Mouse (Mus musculus): Measurements from ENCODE around the gene Slc25a33. TPM values are rescaled to one million over a fixed set of nuclear protein-coding genes. Genes with fewer than 3 reads are reported as not detected.
A peak's percentile ranks its signal among the peaks of the same experiment; 100 is the strongest.
"Not testable (repeated sequence)": the region's sequence is repeated elsewhere in the genome, so short reads cannot be mapped to it uniquely, and the experiment has no call there.

Slc25a33 gene
- 7.3 and 7.5 TPM in 2 replicates for polyA plus RNA-seq (2016; fragmentation: Nextera tagmentation; extraction: Ambion mirVana)

DNA sequence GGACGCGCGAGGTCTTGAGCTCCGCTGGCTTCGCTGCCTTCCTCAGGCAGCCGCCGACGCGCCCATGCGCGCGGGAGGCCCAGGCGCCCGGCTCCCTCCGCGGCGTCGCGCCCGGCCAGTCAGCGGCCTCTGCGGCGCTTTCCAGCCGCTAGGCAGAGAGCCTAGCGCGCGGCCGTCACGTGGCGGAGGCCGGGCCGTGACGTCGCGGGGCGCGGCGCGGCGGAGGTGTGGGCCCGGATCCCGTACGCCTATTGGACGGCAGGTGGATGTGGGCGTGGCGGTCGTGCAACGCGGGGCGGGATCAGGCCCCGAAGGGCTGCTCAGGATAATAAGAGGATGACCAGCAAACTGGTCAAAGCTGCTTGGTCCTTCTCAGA is at the start of gene Slc25a33:
TSS of gene Slc25a33 (minus strand) at position 184 of the 377 bp plus-strand sequence.
- Histone ChIP-seq H3K27me3 (replicated peaks) (peaks cover 7% of the 10 kb centered on the region; the same call in 1 of the 2 replicates), H3K9me3 (replicated peaks) (no peaks in the 10 kb centered on the region), H3K27ac (ENCODE audit: poor library complexity, severe bottlenecking) (peak within 1 kb of the TSS; percentile 45), H3K4me1 (replicated peaks) (peaks cover 11% of the 10 kb centered on the region; the same call in 1 of the 2 replicates), H3K4me3 (peak within 1 kb of the TSS; percentile 69), H3K36me3 (no peaks in the 10 kb centered on the region), H3K4me2 (peak within 1 kb of the TSS; percentile 95), H3K9ac (peak within 1 kb of the TSS; percentile 81)
- peak; percentile 99 for ATAC-seq (ENCODE audit: insufficient number of reproducible peaks, low FRiP score)
- WGBS, result under 1% methylated on average over 51 of the region's 51 CpGs

DNA sequence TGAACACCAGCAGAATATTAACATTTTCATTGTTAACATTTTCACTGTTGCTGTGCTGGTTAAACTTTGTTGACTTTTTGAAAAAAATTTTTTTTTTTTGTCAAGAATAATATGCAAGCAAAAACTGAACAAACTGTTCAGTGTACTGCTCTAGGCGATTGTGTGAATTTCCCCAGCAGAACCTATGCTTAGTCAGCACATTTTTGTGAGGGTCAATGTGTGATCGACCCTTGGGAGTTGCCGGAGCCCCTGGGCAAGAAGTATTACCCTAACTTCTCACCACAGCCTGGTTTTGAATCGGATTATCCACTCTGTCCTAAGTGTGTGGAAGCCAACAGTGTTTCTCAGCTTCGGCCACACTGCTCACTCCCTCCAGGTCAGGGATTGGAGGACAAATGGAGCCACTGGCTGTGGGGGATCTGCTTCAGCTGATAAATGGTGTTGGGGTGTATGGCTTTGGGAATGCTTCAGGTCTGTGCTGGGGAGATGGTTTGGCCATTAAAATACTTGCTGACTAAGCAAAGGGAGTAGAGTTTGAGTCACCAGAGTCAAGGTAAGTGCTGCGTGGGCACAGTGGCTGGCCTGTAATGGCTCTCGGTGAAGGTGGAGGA is 48.6 kb upstream of the Slc25a33 start:
- H3K36me3 ChIP-seq, result no peaks in the 10 kb centered on the region
- H3K4me1 ChIP-seq (replicated peaks), result peaks cover 18% of the 10 kb centered on the region
- 68% methylated on average over 7 of the region's 7 CpGs for WGBS
- H3K9me3 ChIP-seq (replicated peaks), result no peaks in the 10 kb centered on the region
- no peak for ATAC-seq (ENCODE audit: insufficient number of reproducible peaks, low FRiP score)
- no peak overlapping the region for H3K4me3 ChIP-seq
- H3K27me3 ChIP-seq (replicated peaks), result no peaks in the 10 kb centered on the region
- H3K27ac ChIP-seq (ENCODE audit: poor library complexity, severe bottlenecking), result no peak overlapping the region
- no peak overlapping the region for H3K4me2 ChIP-seq
- H3K9ac ChIP-seq, result no peak overlapping the region

DNA sequence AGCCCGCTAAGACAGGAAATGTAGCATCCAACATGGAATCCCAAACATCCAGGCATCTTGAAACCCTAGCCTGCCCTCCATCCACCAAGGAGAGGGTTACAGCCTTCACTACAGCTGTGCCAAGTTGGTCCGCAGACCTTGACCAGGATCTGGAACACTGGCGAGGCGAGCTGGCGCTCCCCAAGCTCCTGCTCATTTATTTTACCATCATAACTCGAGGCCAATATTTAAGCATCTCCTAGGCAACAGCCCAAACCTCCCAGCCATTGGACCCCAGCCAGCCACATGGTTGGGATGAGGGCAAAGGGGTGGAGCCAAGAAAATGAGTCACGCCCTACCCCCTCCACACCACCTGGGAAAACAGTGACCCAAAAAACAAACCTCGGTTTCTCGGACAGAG is 48.0 kb upstream of the Slc25a33 start:
- Histone ChIP-seq H3K4me3 (no peak overlapping the region), H3K36me3 (no peaks in the 10 kb centered on the region), H3K27ac (ENCODE audit: poor library complexity, severe bottlenecking) (no peak overlapping the region), H3K4me2 (no peak overlapping the region), H3K9me3 (replicated peaks) (no peaks in the 10 kb centered on the region), H3K4me1 (replicated peaks) (peaks cover 18% of the 10 kb centered on the region), H3K27me3 (replicated peaks) (no peaks in the 10 kb centered on the region), H3K9ac (no peak overlapping the region)
- WGBS, result 60% methylated on average over 9 of the region's 9 CpGs
- ATAC-seq (ENCODE audit: insufficient number of reproducible peaks, low FRiP score), result no peak

DNA sequence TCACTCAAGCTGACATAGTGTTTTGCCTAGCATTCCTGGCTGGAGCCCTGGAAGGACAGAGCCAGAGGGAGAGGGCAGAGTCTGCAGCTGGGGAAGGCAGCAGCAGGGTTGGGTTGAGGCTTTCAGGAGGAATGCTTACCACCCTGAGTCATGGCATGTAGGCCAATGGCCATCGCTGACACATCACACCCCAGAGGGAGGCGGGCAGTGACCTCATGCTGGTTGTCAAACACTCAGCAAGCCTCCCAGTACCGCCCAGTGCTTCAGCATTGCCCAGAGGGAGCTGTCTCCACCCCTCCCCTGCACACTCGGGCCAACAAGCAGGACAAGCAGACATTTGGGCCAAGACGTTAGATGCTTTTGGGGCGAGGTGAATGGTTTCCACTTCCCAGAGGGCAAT is 46.5 kb upstream of the Slc25a33 start:
- WGBS, result 17% methylated on average over 6 of the region's 6 CpGs
- Histone ChIP-seq H3K9me3 (replicated peaks) (no peaks in the 10 kb centered on the region), H3K4me3 (no peak overlapping the region), H3K27me3 (replicated peaks) (no peaks in the 10 kb centered on the region), H3K4me1 (replicated peaks) (peaks cover 18% of the 10 kb centered on the region), H3K9ac (no peak overlapping the region), H3K4me2 (no peak overlapping the region), H3K27ac (ENCODE audit: poor library complexity, severe bottlenecking) (no peak overlapping the region), H3K36me3 (no peaks in the 10 kb centered on the region)
- ATAC-seq (ENCODE audit: insufficient number of reproducible peaks, low FRiP score), result 0 out of 2 replicates have a peak, but pooled peaks have one; percentile 49

DNA sequence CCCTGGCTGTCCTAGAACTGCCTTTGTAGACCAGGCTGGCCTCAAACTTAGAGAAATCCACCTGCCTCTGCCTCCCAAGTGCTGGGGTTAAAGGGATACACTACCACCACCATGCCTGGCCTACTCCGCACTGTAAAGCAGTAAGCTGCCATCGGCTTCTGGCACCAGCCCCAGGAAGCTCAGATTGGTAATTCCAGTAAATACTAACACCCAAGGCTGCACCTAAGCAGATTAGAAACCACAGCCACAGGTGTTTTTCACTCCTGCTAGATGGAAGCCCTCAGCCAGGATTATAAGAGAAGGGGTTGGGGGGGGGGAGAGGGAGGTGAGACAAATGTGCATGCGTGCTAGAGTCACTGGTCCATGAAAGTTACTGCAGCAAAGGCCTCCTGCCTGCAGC is 45.1 kb upstream of the Slc25a33 start:
- H3K4me3 ChIP-seq, result no peak overlapping the region
- H3K9me3 ChIP-seq (replicated peaks), result no peaks in the 10 kb centered on the region
- no peak overlapping the region for H3K9ac ChIP-seq
- H3K36me3 ChIP-seq, result no peaks in the 10 kb centered on the region
- peaks cover 18% of the 10 kb centered on the region for H3K4me1 ChIP-seq (replicated peaks)
- no peaks in the 10 kb centered on the region for H3K27me3 ChIP-seq (replicated peaks)
- WGBS, result 71% methylated on average over 3 of the region's 3 CpGs
- no peak for ATAC-seq (ENCODE audit: insufficient number of reproducible peaks, low FRiP score)
- no peak overlapping the region for H3K4me2 ChIP-seq
- no peak overlapping the region for H3K27ac ChIP-seq (ENCODE audit: poor library complexity, severe bottlenecking)

DNA sequence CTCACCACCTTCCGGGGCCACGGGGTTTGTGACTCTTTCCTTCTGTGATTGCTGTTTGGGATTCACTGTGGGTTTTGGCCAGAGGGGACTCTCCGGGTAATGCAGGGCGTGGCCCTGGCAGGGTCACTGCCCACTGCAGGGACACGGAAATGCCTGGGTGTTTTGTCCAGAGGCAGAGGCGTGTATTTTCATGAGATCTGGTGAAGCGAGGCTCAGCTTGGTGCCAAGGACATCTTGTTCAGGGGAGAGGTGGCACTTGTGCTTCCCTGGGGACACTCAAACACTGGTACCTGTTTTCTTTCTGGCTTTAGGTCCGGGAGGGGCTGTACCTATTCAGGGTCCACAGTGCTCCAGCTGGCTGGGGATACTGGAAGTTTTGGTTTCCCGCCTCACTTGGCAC is 42.5 kb upstream of the Slc25a33 start:
- H3K4me1 ChIP-seq (replicated peaks), result peaks cover 20% of the 10 kb centered on the region
- ATAC-seq (ENCODE audit: insufficient number of reproducible peaks, low FRiP score), result no peak
- H3K36me3 ChIP-seq, result no peaks in the 10 kb centered on the region
- H3K9ac ChIP-seq, result no peak overlapping the region
- H3K9me3 ChIP-seq (replicated peaks), result no peaks in the 10 kb centered on the region
- no peak overlapping the region for H3K4me2 ChIP-seq
- no peak overlapping the region for H3K27ac ChIP-seq (ENCODE audit: poor library complexity, severe bottlenecking)
- no peak overlapping the region for H3K4me3 ChIP-seq
- H3K27me3 ChIP-seq (replicated peaks), result no peaks in the 10 kb centered on the region
- 78% methylated on average over 9 of the region's 9 CpGs for WGBS

DNA sequence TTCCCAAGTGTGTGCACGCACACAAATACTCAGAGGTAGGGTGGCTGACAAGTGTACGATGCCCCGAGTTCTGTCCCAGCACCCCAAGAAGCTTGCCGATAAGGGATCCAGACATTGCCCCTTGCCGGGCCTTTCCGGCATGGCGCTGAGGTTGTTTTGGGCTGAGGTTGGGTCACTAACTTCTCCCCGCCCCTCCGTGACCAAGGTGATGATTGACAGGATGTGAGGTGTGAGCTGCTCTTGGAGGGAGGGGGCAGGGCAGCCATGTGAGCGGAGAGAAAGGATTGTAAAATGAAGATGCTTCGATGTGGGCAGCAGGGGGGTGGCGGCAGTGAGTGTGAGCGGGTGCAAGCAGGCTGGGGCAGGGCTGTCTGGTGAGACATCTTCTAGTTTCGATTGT is 41.5 kb upstream of the Slc25a33 start:
- Histone ChIP-seq H3K4me1 (replicated peaks) (peaks cover 12% of the 10 kb centered on the region), H3K27ac (ENCODE audit: poor library complexity, severe bottlenecking) (no peak overlapping the region), H3K9me3 (replicated peaks) (no peaks in the 10 kb centered on the region), H3K4me2 (no peak overlapping the region), H3K27me3 (replicated peaks) (peaks cover 2% of the 10 kb centered on the region), H3K4me3 (no peak overlapping the region), H3K36me3 (no peaks in the 10 kb centered on the region), H3K9ac (no peak overlapping the region)
- WGBS, result 84% methylated on average over 14 of the region's 14 CpGs
- ATAC-seq (ENCODE audit: insufficient number of reproducible peaks, low FRiP score), result no peak

DNA sequence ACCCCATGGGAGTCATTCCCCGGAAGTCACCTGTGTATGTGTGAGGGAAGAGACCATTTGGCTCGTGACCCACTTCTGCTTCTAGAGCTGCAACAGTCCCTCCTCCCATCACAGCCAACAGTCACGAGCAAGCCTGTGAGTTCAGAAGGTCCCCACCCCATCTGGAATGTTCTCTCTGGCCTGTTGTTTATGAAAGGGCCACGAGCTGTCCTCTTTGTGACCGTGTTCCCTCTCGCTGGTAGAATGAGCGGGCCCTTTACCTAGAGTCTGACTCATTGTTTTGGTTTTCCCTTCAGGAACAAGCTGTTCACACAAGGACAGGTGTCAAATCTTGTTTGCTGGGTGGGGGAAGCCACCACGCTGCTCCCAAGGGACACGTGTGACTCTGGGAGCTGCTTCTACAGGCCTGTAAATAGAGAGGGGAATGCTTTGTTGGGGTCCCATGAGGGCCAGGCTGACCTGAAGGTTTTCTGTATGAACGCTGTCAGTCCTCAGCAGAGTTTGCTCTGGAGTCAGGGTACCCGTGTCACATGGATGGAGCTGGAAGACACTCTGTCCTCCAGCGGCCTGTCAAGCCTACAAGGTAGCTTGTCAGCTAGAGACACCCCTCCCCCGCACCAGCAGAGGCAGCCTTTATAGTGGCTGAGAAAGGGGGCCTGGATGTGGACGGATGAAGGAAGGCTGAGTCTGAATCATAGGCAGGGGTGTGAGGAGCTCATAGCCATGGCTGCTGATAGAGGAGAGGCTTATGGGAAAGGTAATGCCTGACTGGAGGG is 39.5 kb upstream of the Slc25a33 start:
- no peaks in the 10 kb centered on the region for H3K36me3 ChIP-seq
- no peak overlapping the region for H3K27ac ChIP-seq (ENCODE audit: poor library complexity, severe bottlenecking)
- peaks cover 22% of the 10 kb centered on the region for H3K27me3 ChIP-seq (replicated peaks)
- no peak overlapping the region for H3K4me3 ChIP-seq
- 49% methylated on average over 14 of the region's 14 CpGs for WGBS
- H3K4me1 ChIP-seq (replicated peaks), result peaks cover 9% of the 10 kb centered on the region
- peak overlapping the region; percentile 9; the same call in 1 of the 2 replicates for H3K9ac ChIP-seq
- H3K9me3 ChIP-seq (replicated peaks), result no peaks in the 10 kb centered on the region
- ATAC-seq (ENCODE audit: insufficient number of reproducible peaks, low FRiP score), result no peak
- H3K4me2 ChIP-seq, result no peak overlapping the region

DNA sequence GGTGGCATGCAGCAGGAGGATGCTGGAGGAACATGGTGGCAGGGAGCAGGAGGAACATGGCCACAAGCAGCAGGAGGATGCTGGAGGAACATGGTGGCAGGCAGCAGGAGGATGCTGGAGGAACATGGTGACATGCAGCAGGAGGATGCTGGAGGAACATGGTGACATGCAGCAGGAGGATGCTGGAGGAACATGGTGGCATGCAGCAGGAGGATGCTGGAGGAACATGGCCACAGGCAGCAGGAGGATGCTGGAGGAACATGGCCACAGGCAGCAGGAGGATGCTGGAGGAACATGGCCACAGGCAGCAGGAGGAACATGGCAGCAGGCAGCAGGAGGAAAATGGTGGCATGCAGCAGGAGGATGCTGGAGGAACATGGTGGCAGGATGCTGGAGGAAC is 36.3 kb upstream of the Slc25a33 start:
- ATAC-seq (ENCODE audit: insufficient number of reproducible peaks, low FRiP score); H3K36me3 ChIP-seq; H3K27ac ChIP-seq (ENCODE audit: poor library complexity, severe bottlenecking); H3K4me1 ChIP-seq (replicated peaks); H3K4me2 ChIP-seq; H3K9me3 ChIP-seq (replicated peaks); H3K9ac ChIP-seq; H3K4me3 ChIP-seq: not testable (repeated sequence)
- peaks cover 34% of the 10 kb centered on the region for H3K27me3 ChIP-seq (replicated peaks)

DNA sequence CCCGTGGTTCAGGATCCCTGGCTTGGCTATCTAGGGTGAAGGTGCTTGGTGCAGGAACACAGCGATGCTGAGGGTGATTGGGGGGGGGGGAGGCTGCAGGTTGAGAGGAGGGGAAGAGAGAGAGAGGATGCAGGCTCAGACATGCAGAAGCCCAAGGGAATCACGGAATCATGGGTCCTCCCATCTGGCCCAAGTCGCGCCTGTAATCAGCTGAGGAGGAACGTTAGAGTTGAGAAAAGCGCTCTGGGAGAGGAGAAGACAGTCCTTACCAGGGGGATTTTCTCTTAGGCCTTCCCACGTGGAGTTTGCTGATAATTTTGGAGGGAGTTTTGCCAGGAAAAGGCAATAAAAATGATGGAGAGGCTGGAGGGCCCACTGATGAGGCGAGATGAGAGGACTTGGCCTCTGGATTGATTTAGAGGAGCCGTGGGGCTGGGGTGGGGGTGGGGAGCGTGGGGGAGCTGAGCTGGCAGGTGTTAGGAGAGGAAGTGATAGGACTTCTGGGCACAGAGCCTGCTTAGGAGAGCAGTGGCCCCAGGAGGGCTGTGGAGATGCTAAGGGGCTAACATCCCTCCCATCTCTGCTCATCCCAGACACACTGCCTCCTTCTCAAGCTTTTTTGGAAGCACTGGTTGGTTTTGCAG is 34.6 kb upstream of the Slc25a33 start:
- Histone ChIP-seq H3K27ac (ENCODE audit: poor library complexity, severe bottlenecking) (no peak overlapping the region), H3K9me3 (replicated peaks) (no peaks in the 10 kb centered on the region), H3K4me3 (no peak overlapping the region), H3K4me2 (no peak overlapping the region), H3K36me3 (no peaks in the 10 kb centered on the region), H3K4me1 (replicated peaks) (peaks cover 7% of the 10 kb centered on the region), H3K27me3 (replicated peaks) (peaks cover 38% of the 10 kb centered on the region), H3K9ac (no peak overlapping the region)
- WGBS, result 30% methylated on average over 11 of the region's 11 CpGs
- ATAC-seq (ENCODE audit: insufficient number of reproducible peaks, low FRiP score), result no peak

DNA sequence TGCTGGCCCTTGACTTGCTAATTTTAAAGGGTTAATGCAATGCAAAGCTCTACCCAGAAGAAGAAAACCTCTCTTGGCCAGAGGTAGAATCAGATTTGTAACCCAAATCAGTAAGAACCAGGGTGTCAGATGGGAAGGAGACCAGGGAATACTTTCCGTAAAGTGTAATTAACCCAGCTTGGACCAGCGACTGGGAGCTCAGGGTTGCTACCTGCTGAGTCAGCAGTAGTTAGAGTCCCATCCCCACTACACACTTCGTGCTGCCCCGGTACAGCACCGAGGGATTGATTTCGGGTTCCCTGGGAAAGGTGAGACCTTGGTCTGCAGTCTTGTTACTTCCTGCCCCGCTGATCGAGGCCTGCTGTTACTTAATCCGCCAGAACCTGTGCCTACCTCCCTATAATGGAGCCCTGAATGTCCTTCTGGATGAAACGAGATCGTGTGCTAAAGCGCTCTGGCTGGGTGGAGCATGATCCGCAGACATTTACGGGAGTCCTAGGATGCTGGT is 34.0 kb upstream of the Slc25a33 start:
- Histone ChIP-seq H3K4me3 (no peak overlapping the region), H3K9me3 (replicated peaks) (no peaks in the 10 kb centered on the region), H3K36me3 (no peaks in the 10 kb centered on the region), H3K9ac (no peak overlapping the region), H3K4me2 (no peak overlapping the region), H3K4me1 (replicated peaks) (0 out of 2 replicates have a peak, but pooled peaks cover 3% of the 10 kb centered on the region), H3K27ac (ENCODE audit: poor library complexity, severe bottlenecking) (no peak overlapping the region), H3K27me3 (replicated peaks) (peaks cover 38% of the 10 kb centered on the region)
- no peak for ATAC-seq (ENCODE audit: insufficient number of reproducible peaks, low FRiP score)
- 41% methylated on average over 14 of the region's 14 CpGs for WGBS

Data from heart, embryonic 12.5 days (tissue).